Mouse (Mus musculus): ENCODE measurements around the gene Hist1h1c.
"Not testable (repeated sequence)": the region's sequence is repeated elsewhere in the genome, so short reads cannot be mapped to it uniquely, and the experiment has no call there.

Hist1h1c gene

GRCm38 (mm10) chr13:23738677-23739068 is at the start of gene Hist1h1c:
TSS of gene Hist1h1c (plus strand) at chr13:23738808.
- in situ Hi-C loops (cut with MboI, MseI), result loop anchor here (25.0 kb wide), 1 partner anchor 1951 kb away; the partner anchor contains the start of genes Hist1h1b, Hist1h2an, Hist1h2bp and Hist1h3i

DNA sequence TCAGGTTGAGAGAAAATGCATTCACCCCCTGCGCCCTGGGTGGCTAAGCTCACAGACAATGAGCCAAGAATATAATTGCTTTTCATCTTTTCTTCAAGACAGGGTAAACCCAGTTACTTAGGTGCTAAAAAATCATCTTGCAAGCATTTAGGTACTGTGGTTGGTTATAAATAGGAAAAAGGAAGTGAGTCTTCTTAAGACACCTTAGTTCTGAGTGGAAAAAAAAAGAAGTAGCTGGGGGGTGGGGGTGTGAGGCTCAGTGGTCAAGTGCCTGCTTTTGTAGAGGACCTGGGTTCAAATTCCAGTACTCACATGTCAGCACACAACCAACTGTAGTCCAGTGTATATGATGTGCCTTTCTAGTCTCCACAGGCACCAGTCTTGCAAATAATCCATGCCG is 49.7 kb upstream of the Hist1h1c start:
- in situ Hi-C loops (cut with MboI, MseI), result no loop called here

- in situ Hi-C loops (cut with MboI, MseI), result no loop called here
Measured at GRCm38 (mm10) chr13:23689459-23689858, 49.1 kb upstream of the Hist1h1c start.

GRCm38 (mm10) chr13:23693856-23694440 is 44.7 kb upstream of the Hist1h1c start:
- in situ Hi-C loops (cut with MboI, MseI), result loop anchor here (5.0 kb wide), 1 partner anchor 38 kb away; no protein-coding TSS in a partner anchor

GRCm38 (mm10) chr13:23694956-23695355 is 43.7 kb upstream of the Hist1h1c start:
- in situ Hi-C loops (cut with MboI, MseI), result loop anchor here (5.0 kb wide), 1 partner anchor 37 kb away; no protein-coding TSS in a partner anchor

DNA sequence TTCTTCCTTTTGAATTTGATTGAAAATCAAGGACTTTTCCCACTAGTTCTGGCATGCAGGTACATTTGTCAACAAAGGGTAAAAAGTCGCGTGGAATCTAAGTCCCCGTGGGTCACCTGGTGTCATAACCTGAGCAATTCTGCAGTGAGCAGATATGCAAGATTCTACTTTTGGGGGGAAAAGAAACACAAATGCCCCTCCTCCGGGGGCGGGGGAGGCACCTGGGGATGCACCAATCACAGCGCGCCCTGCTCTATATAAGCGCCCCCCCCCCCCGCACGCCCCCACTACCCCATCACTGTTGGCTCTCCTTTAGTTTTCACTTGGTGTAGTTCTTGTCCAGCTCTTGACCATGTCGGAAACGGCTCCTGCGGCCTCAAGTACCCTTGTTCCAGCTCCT is 43.1 kb upstream of the Hist1h1c start, which contains the start of gene Hist1h1t:
Gene Hist1h1t (plus strand): TSS at position 301 of the 400 bp plus-strand sequence.
- in situ Hi-C loops (cut with MboI, MseI), result no loop called here

DNA sequence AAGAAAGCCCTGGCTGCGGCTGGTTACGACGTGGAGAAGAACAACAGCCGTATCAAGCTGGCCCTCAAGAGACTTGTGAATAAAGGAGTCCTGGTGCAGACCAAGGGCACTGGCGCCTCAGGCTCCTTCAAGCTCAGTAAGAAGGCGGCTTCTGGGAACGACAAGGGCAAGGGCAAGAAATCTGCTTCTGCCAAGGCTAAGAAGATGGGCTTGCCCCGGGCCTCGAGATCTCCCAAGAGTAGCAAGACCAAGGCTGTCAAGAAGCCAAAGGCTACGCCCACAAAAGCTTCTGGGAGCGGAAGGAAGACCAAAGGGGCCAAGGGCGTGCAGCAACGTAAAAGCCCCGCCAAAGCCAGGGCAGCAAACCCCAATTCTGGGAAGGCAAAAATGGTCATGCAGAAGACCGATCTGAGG is 42.5 kb upstream of the Hist1h1c start:
- in situ Hi-C loops (cut with MboI, MseI), result no loop called here

DNA sequence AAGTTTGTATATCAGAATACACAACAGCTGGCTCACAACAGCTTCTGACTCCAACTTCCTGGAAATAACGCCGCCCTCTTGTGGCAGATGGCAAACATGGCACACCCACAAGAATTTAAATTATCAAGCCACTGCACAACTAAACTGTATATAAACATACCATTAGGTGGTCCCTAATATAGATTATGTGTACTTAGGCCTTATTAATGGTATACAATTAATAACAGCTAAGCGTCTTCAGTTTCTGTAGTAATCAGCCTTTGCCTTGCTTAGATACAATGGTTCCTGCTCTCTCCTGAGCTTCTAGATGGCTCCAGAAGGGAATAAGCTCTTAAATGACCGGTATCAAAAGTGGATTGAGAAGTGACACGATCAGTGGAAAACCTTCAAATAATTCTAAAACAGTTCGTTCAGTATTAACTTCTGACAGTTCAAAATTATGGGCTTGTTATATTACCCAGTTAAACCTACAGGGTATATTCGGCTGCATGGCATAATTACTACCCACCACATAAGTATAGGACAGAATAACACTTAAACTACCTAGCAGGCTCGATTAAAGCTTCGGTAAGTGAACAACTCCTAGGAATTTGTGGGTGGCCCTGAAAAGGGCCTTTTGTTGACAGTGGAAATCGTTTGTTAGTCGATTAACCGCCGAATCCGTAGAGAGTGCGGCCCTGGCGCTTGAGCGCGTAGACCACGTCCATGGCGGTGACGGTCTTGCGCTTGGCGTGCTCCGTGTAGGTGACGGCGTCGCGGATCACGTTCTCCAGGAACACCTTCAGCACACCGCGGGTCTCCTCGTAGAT is 40.9 kb upstream of the Hist1h1c start:
- in situ Hi-C loops (cut with MboI, MseI), result no loop called here

- in situ Hi-C loops (cut with MboI, MseI), result no loop called here
Measured at GRCm38 (mm10) chr13:23698300-23698693, 40.3 kb upstream of the Hist1h1c start, which contains the start of gene Hist1h4c. TSS of gene Hist1h4c (minus strand) at chr13:23698454.

GRCm38 (mm10) chr13:23698996-23699395 is 39.6 kb upstream of the Hist1h1c start:
- in situ Hi-C loops (cut with MboI, MseI), result no loop called here

GRCm38 (mm10) chr13:23699767-23700166 is 38.8 kb upstream of the Hist1h1c start:
- in situ Hi-C loops (cut with MboI, MseI), result no loop called here

GRCm38 (mm10) chr13:23700786-23701520 is 37.7 kb upstream of the Hist1h1c start:
- in situ Hi-C loops (cut with MboI, MseI), result no loop called here

DNA sequence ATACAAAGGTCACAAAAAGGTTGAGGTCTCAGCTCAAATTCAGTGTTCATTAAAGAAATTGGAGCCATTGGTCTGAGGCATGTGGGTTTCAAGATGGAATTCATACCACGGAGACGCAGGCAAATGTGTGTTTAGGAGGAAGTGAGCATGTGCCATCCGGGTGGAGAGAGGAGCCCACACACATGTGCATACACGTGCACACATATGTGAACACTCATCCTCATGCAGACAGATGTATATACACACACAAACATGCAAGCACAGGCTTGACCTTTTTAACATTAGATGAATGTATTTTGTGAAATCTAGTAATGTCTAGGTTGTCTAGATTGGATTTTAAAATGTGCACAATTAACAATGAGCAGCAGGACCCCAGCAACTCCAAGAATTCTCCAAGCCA is 36.4 kb upstream of the Hist1h1c start:
- in situ Hi-C loops (cut with MboI, MseI), result no loop called here

- in situ Hi-C loops (cut with MboI, MseI), result not testable (repeated sequence)
Measured at GRCm38 (mm10) chr13:23702801-23703200, 35.8 kb upstream of the Hist1h1c start.

DNA sequence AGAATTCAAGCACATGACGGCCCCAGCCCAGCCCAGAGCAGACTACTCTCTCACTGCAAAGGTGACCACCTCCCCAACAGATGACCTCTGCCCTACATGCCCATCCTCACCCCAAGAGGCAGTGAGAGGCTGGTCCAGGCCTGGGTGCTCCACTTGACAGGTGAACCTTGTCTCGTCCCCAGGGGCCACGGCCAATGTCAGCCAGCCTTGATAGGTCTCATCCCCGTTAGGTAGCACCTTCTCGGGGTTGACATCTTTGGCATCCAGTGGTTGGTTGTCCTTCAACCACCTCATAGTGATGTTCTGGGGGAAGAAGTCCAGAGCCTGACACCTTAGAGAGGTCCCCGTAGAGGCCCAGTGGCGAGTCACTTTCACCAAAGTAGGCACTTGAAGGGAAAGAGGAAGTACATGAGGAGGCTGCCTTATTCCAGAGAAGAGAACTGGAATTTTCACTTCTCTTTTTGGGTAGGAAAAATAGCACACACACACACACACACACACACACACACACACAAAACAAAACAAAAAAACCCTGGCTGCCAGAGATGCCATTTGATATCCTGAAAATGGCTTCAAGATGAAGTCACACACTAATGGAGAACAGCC is 32.8 kb upstream of the Hist1h1c start:
- in situ Hi-C loops (cut with MboI, MseI), result no loop called here

- in situ Hi-C loops (cut with MboI, MseI), result no loop called here
Measured at GRCm38 (mm10) chr13:23706771-23707170, 31.8 kb upstream of the Hist1h1c start.

DNA sequence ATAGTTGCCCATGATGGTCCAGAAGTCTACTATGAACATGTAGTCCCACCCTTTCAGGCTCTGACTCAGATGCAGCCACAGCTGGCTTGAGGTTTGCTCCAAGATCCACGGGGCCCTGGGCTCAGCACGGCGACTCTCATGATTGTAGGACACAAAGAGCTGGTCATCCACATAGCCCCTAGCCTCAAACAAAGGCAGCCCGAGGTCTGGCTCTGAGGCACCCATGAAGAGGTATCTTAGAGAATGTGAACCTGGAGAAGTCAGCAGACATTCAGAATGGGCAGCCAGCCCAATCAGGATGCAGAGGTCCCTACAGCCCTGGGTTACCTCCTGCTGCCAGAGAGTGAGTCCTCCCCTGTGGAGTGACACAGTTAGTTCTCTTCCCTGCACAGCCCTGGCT is 30.6 kb upstream of the Hist1h1c start:
- in situ Hi-C loops (cut with MboI, MseI), result no loop called here

DNA sequence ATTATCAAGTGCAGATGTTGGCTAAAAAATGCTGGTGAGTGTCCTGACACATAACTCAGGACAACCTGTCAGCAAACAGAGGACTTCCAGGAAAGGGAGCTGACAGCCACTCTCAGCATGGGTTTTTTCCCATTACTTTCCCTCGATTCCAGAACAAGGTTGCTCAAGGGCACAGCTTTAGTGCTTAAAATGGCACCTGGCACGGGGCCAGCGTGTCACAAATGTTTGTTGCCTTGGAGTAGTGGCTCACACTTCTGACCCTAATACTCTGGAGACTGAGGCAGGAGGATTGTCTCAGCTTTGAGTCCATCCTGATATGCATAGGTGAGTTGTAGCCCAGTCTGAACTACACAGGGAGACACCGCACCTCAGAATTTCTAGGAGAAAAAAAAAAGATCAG is 30.0 kb upstream of the Hist1h1c start:
- in situ Hi-C loops (cut with MboI, MseI), result no loop called here

- in situ Hi-C loops (cut with MboI, MseI), result no loop called here
Measured at GRCm38 (mm10) chr13:23709714-23710373, 28.8 kb upstream of the Hist1h1c start.

DNA sequence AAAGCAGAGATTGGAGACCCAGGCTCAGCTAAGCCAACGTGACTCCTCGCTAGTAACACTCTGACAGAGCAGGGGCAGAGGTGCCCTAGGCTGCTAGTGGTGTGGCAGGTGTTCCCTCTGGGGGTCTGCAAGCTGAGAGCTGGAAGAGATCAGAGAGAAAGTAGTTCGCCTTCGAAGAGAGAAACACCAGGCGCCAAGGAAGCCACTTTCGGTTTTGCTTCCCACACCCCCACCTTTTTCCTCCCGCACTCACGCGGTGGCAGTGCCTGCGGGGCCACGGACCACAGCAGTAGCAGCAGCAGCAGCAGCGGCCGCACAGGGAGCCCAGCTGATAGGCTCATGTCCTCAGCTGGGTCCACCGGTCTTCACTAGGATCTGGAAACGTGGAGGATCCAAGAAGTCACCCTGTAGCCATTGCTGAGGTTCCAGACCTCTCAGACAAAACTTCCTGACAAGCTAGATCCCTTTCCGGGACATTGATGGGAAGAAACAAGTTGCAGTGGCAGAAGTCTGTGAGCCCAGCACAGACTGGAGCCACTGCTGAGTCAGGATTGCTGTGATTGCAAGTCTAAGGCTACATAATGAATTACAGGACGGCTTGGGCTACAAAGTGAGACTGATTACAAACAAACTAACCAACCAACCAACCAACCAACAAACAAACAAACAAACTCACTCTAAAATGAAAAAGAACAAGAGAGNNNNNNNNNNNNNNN is 28.1 kb upstream of the Hist1h1c start, which contains the start of gene Hfe:
Gene Hfe (minus strand): TSS at position 481 of the 716 bp plus-strand sequence.
- in situ Hi-C loops (cut with MboI, MseI), result no loop called here
